34 mouse cellular contexts compared by ENCODE assay signal in genomic region chr8:79268921-79269320, GRCm38 (mm10). TPM values are rescaled to one million over a fixed set of nuclear protein-coding genes. Genes with fewer than 3 reads are reported as not detected.
DNase-seq lines count a peak whose midpoint lies in the region; ATAC-seq and TF ChIP-seq lines count a peak whose summit lies in the region.
"Had no signal": no experiment of that assay in that cellular context is flagged by ENCODE, and none has a peak within 500 bp of the region (broad histone marks: within the 10 kb centered on the region; RNA-seq: fewer than 3 reads in every experiment).

No protein-coding gene starts in this region.

- ATAC-seq in kidney, embryonic 15.5 days (replicated peaks; ENCODE audit: low FRiP score) = no peak
- ATAC-seq: activated CD4-positive, CD25-positive, alpha-beta regulatory T cell, adult 4 months; forebrain, embryonic 15.5 days had no signal

- H3K9ac ChIP-seq in kidney, embryonic 15.5 days = no peak overlapping the region
- H3K9ac ChIP-seq: embryonic facial prominence, embryonic 13.5 days; forebrain, embryonic 12.5 days; forebrain, embryonic 15.5 days; heart, embryonic 12.5 days; heart, embryonic 15.5 days; hindbrain, embryonic 13.5 days had no signal

- H3K27me3 ChIP-seq in kidney, embryonic 15.5 days = no peaks in the 10 kb centered on the region
- no peaks in the 10 kb centered on the region for H3K27me3 ChIP-seq in small intestine, adult 2 months (ENCODE audit: control insufficient read depth, insufficient read depth, low read length)
- H3K27me3 ChIP-seq: embryonic facial prominence, embryonic 13.5 days; forebrain, embryonic 12.5 days; forebrain, embryonic 15.5 days; heart, embryonic 12.5 days; heart, embryonic 15.5 days; hindbrain, embryonic 13.5 days had no signal

- peak; percentile 79 for DNase-seq in heart, adult 11 months
- no peak for DNase-seq in heart, adult 18-20 months
- peak; percentile 34 for DNase-seq in kidney, adult 18-20 months
- peak; percentile 53 for DNase-seq in kidney, adult 9 months
- no peak for DNase-seq in kidney, postnatal 4 days
- DNase-seq in left cerebral cortex, adult 2 months (ENCODE audit: extremely low spot score in 1 of 2, low spot score in 2 of 2) = no peak
- DNase-seq: adrenal gland, adult 8-10 months; adrenal gland, postnatal 25 days; cerebellum, adult 11-12 months; cerebellum, adult 8-10 months; cerebellum, postnatal 10 days; cerebellum, postnatal 36 days; embryo, embryonic 11 days; gastrocnemius, postnatal 10 days; gastrocnemius, postnatal 36 days; heart, postnatal 10 days; heart, postnatal 36 days had no signal

- intact Hi-C loops in left cerebral cortex, adult 2 months (cut with DNase I) = no loop called here

- 92% methylated on average over 7 of the region's 7 CpGs for WGBS in kidney, embryonic 15.5 days
- 73% methylated on average over 7 of the region's 7 CpGs for WGBS in small intestine, adult 2 months

- no peaks in the 10 kb centered on the region for H3K9me3 ChIP-seq in kidney, embryonic 15.5 days (replicated peaks)
- H3K9me3 ChIP-seq: embryonic facial prominence, embryonic 10.5 days; embryonic facial prominence, embryonic 13.5 days; forebrain, embryonic 12.5 days; forebrain, embryonic 15.5 days; heart, embryonic 12.5 days; heart, embryonic 15.5 days; hindbrain, embryonic 10.5 days; hindbrain, embryonic 13.5 days had no signal

- no peaks in the 10 kb centered on the region for H3K4me1 ChIP-seq in kidney, embryonic 15.5 days
- peaks cover 15% of the 10 kb centered on the region; the same call in 1 of the 2 replicates for H3K4me1 ChIP-seq in small intestine, adult 2 months (ENCODE audit: control insufficient read depth, insufficient read depth, insufficient read length, low read length)
- H3K4me1 ChIP-seq: embryonic facial prominence, embryonic 10.5 days; embryonic facial prominence, embryonic 13.5 days; forebrain, embryonic 12.5 days; forebrain, embryonic 15.5 days; hindbrain, embryonic 10.5 days; hindbrain, embryonic 13.5 days had no signal

- H3K4me3 ChIP-seq in kidney, embryonic 15.5 days (replicated peaks) = no peak overlapping the region
- no peak overlapping the region for H3K4me3 ChIP-seq in small intestine, adult 2 months (ENCODE audit: low read depth, low read length)
- no peak overlapping the region for H3K4me3 ChIP-seq in left cerebral cortex, adult 2 months
- H3K4me3 ChIP-seq: embryonic facial prominence, embryonic 10.5 days; embryonic facial prominence, embryonic 13.5 days; erythroblast, embryonic 14.5 days; forebrain, embryonic 12.5 days; forebrain, embryonic 15.5 days; heart, embryonic 12.5 days; heart, embryonic 15.5 days; hindbrain, embryonic 10.5 days; hindbrain, embryonic 13.5 days had no signal

- H3K4me2 ChIP-seq in kidney, embryonic 15.5 days = no peak overlapping the region
- H3K4me2 ChIP-seq: embryonic facial prominence, embryonic 13.5 days; forebrain, embryonic 12.5 days; forebrain, embryonic 15.5 days; heart, embryonic 12.5 days; heart, embryonic 15.5 days; hindbrain, embryonic 13.5 days had no signal

- no peak for TF ChIP-seq CTCF in small intestine, adult 2 months (IDR thresholded peaks at IDR 0.05; ENCODE audit: extremely low read depth, insufficient read length, insufficient replicate concordance, low read depth, low read length)
- no peak for TF ChIP-seq CTCF in left cerebral cortex, adult 2 months (IDR thresholded peaks at IDR 0.05)

- peaks cover 65% of the 10 kb centered on the region for H3K36me3 ChIP-seq in kidney, embryonic 15.5 days
- H3K36me3 ChIP-seq in small intestine, adult 2 months (ENCODE audit: control insufficient read depth, insufficient read depth, low read length) = peaks cover 33% of the 10 kb centered on the region

- no peak overlapping the region for H3K27ac ChIP-seq in kidney, embryonic 15.5 days
- H3K27ac ChIP-seq in small intestine, adult 2 months (ENCODE audit: insufficient read depth, low read depth, low read length) = peak overlapping the region; percentile 81
- no peak overlapping the region for H3K27ac ChIP-seq in left cerebral cortex, adult 2 months
- H3K27ac ChIP-seq: embryonic facial prominence, embryonic 10.5 days; embryonic facial prominence, embryonic 13.5 days; forebrain, embryonic 12.5 days; forebrain, embryonic 15.5 days; heart, embryonic 15.5 days; hindbrain, embryonic 10.5 days; hindbrain, embryonic 13.5 days had no signal

- TF ChIP-seq POLR2A in small intestine, adult 2 months (IDR thresholded peaks at IDR 0.05; ENCODE audit: low read depth, low read length) = no peak

RNA-seq across cellular contexts. Expression of gene 1700011L22Rik, which starts 20.6 kb away (rescaled TPM):
- total RNA-seq in heart, adult 18-20 months (2021) = not detected
- not detected in 2 replicates for polyA plus RNA-seq in kidney, embryonic 15.5 days (2015; fragmentation: Nextera tagmentation; extraction: Ambion mirVana)
- not detected in 2 replicates for polyA plus RNA-seq in small intestine, adult 2 months (2012; rRNA removed)
- not detected for total RNA-seq in left cerebral cortex, adult 2 months (2021)
- total RNA-seq: adrenal gland, postnatal 25 days; ES-E14; gastrocnemius, adult 18-20 months; gastrocnemius, postnatal 10 days; gastrocnemius, postnatal 36 days; granulocyte monocyte progenitor cell, adult 5-6 weeks; heart, postnatal 10 days; heart, postnatal 36 days had no signal
- polyA plus RNA-seq: activated CD4-positive, CD25-positive, alpha-beta regulatory T cell, adult 4 months; brain, embryonic 14.5 days; cortical plate, adult 2 months; embryonic facial prominence, embryonic 10.5 days; embryonic facial prominence, embryonic 13.5 days; erythroblast, embryonic 14.5 days; forebrain, embryonic 12.5 days; forebrain, embryonic 15.5 days; heart, embryonic 12.5 days; heart, embryonic 15.5 days; hindbrain, embryonic 10.5 days; hindbrain, embryonic 13.5 days had no signal

RNA-seq across cellular contexts. Expression of gene Mmaa, which starts 25.8 kb away (rescaled TPM):
- total RNA-seq in heart, adult 18-20 months (2021) = 10 to 100 TPM; 39.9 to 44.5 TPM
- 13.0 and 13.2 TPM in 2 replicates for polyA plus RNA-seq in kidney, embryonic 15.5 days (2015; fragmentation: Nextera tagmentation; extraction: Ambion mirVana)
- 1.3 and 3.5 TPM in 2 replicates for polyA plus RNA-seq in small intestine, adult 2 months (2012; rRNA removed)
- total RNA-seq in left cerebral cortex, adult 2 months (2021) = 10 to 100 TPM; 26.6 to 29.5 TPM

Comparison
In these comparisons a context has a peak if more than half of its experiments do, and no peak if none do; other contexts are left out.
1. DNase-seq: peak in heart, adult 11 months (single experiment), kidney, adult 18-20 months (single experiment) and kidney, adult 9 months (single experiment); none in heart, adult 18-20 months (0 of 2), kidney, postnatal 4 days (0 of 2) and left cerebral cortex, adult 2 months (0 of 2).